Mouse (Mus musculus): Measurements from ENCODE around the gene Pdss2.

- TF ChIP-seq CTCF (IDR thresholded peaks at IDR 0.05; ENCODE audit: low read depth, low read length) = no peak
- no peak for TF ChIP-seq POLR2A (IDR thresholded peaks at IDR 0.05; ENCODE audit: insufficient read depth, low read length)
Measured at GRCm38 (mm10) chr10:43440050-43440449, 218.8 kb downstream of the Pdss2 start.
